Mouse (Mus musculus) testis, adult 2 months (tissue): ENCODE results near the gene Tomm40. TPM values are rescaled to one million over a fixed set of nuclear protein-coding genes. Genes with fewer than 3 reads are reported as not detected.

ENCODE experiments used
- H3K27ac ChIP-seq: fragments of 200-500 bp; 2 replicates; pipeline ENCODE4 v1.5.1; 2012; ENCODE audit warnings: low read depth, low read length; ENCODE audit not compliant: control insufficient read depth, insufficient read depth
- H3K27me3 ChIP-seq: fragments of 200-500 bp; 2 replicates; pipeline ENCODE4 v1.6.1; 2012; ENCODE audit warnings: mild to moderate bottlenecking, low read length, moderate library complexity; ENCODE audit not compliant: control insufficient read depth, insufficient read depth
- H3K36me3 ChIP-seq: fragments of 200-500 bp; 2 replicates; pipeline ENCODE4 v1.6.1; 2012; ENCODE audit warnings: mild to moderate bottlenecking, low read length; ENCODE audit not compliant: control insufficient read depth, insufficient read depth
- H3K4me1 ChIP-seq: fragments of 200-500 bp; 2 replicates; pipeline ENCODE4 v1.6.1; 2012; ENCODE audit warnings: low read length; ENCODE audit not compliant: control insufficient read depth, insufficient read depth
- H3K4me3 ChIP-seq: fragments of 200-500 bp; 2 replicates; pipeline ENCODE4 v1.5.1; 2012; ENCODE audit warnings: low read depth, mild to moderate bottlenecking, low read length, moderate library complexity, mixed read lengths; ENCODE audit not compliant: control insufficient read depth
- CTCF ChIP-seq: fragments of 200-500 bp; IDR thresholded peaks from 2 replicates; pipeline ENCODE4 v1.5.1; 2012; ENCODE audit warnings: low read depth, mild to moderate bottlenecking, inconsistent platforms, low read length, moderate library complexity; ENCODE audit not compliant: control insufficient read depth, insufficient read depth, insufficient replicate concordance
- POLR2A ChIP-seq: fragments of 200-500 bp; IDR thresholded peaks from 2 replicates; pipeline ENCODE4 v1.6.1; 2012; ENCODE audit warnings: low read depth, mild to moderate bottlenecking, inconsistent platforms, low read length, moderate library complexity; ENCODE audit not compliant: control insufficient read depth
- polyA plus RNA-seq: library from polyadenylated mRNA; depleted of rRNA; stranded (reverse); fragments of >200 nt; gene quantifications from 2 replicates; pipeline ENCODE4 v1.2.3, GENCODE M21; 2012

Tomm40 gene
- polyA plus RNA-seq, 1 experiment: 38.3 TPM

- no peaks in the 10 kb centered on the region for H3K27me3 ChIP-seq
- no peak overlapping the region for H3K27ac ChIP-seq
- peaks cover 9% of the 10 kb centered on the region for H3K4me1 ChIP-seq
- no peak for TF ChIP-seq POLR2A
- TF ChIP-seq CTCF: no peak
- H3K36me3 ChIP-seq: no peaks in the 10 kb centered on the region
- H3K4me3 ChIP-seq: no peak overlapping the region
Measured at GRCm38 (mm10) chr7:19734178-19734666, 19.0 kb upstream of the Tomm40 start.

DNA sequence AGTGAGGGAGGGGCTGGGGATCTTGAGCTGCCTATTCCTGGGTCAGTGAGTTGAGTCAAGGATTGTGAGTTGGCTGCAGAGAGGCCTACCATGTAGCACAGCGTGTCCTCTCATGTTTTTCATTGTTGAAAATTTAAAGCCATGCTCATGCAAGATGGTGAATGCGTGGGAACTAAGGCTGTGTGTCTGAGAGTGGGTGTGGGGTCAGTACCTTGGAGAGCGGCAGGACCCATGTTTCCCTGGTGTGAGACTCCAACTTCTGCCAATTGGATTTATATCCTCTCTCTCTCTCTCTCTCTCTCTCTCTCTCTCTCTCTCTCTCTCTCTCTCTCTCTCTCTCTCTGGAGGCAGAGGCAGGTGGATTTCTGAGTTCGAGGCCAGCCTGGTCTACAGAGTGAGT is 11.3 kb upstream of the Tomm40 start:
- Histone ChIP-seq H3K4me1 (no peaks in the 10 kb centered on the region), H3K4me3 (no peak overlapping the region)
- TF ChIP-seq CTCF: no peak

GRCm38 (mm10) chr7:19724167-19724566 is 8.9 kb upstream of the Tomm40 start:
- Histone ChIP-seq H3K36me3 (no peaks in the 10 kb centered on the region), H3K4me3 (no peak overlapping the region), H3K4me1 (no peaks in the 10 kb centered on the region), H3K27me3 (no peaks in the 10 kb centered on the region), H3K27ac (no peak overlapping the region)
- TF ChIP-seq POLR2A: no peak
- TF ChIP-seq CTCF: no peak

More for the DNA sequence above, 11.3 kb upstream of the Tomm40 start:
- no peaks in the 10 kb centered on the region for H3K36me3 ChIP-seq
- no peak overlapping the region for H3K27ac ChIP-seq
- no peaks in the 10 kb centered on the region for H3K27me3 ChIP-seq

- no peak for TF ChIP-seq POLR2A
- no peak for TF ChIP-seq CTCF
- H3K4me3 ChIP-seq: no peak overlapping the region
- no peaks in the 10 kb centered on the region for H3K27me3 ChIP-seq
- H3K36me3 ChIP-seq: no peaks in the 10 kb centered on the region
- no peak overlapping the region for H3K27ac ChIP-seq
- H3K4me1 ChIP-seq: no peaks in the 10 kb centered on the region
Measured at GRCm38 (mm10) chr7:19722754-19723195, 7.5 kb upstream of the Tomm40 start.

GRCm38 (mm10) chr7:19719200-19719599 is 4.0 kb upstream of the Tomm40 start:
- no peaks in the 10 kb centered on the region for H3K27me3 ChIP-seq
- H3K4me3 ChIP-seq: no peak overlapping the region
- H3K36me3 ChIP-seq: no peaks in the 10 kb centered on the region
- H3K27ac ChIP-seq: no peak overlapping the region
- no peak for TF ChIP-seq CTCF
- no peak for TF ChIP-seq POLR2A
- no peaks in the 10 kb centered on the region; the same call in 1 of the 2 replicates for H3K4me1 ChIP-seq

- Histone ChIP-seq H3K27me3 (no peaks in the 10 kb centered on the region), H3K4me3 (no peak overlapping the region), H3K27ac (no peak overlapping the region), H3K4me1 (no peaks in the 10 kb centered on the region; the same call in none of the 2 replicates), H3K36me3 (no peaks in the 10 kb centered on the region)
- TF ChIP-seq CTCF: no peak
Measured at GRCm38 (mm10) chr7:19718297-19718952, 3.2 kb upstream of the Tomm40 start.

- H3K27me3 ChIP-seq: no peaks in the 10 kb centered on the region
- H3K36me3 ChIP-seq: no peaks in the 10 kb centered on the region; the same call in 1 of the 2 replicates
- H3K4me1 ChIP-seq: no peaks in the 10 kb centered on the region; the same call in none of the 2 replicates
- no peak overlapping the region for H3K4me3 ChIP-seq
- TF ChIP-seq POLR2A (no peak), CTCF (no peak)
- no peak overlapping the region for H3K27ac ChIP-seq
Measured at GRCm38 (mm10) chr7:19717346-19717745, 2.1 kb upstream of the Tomm40 start.

DNA sequence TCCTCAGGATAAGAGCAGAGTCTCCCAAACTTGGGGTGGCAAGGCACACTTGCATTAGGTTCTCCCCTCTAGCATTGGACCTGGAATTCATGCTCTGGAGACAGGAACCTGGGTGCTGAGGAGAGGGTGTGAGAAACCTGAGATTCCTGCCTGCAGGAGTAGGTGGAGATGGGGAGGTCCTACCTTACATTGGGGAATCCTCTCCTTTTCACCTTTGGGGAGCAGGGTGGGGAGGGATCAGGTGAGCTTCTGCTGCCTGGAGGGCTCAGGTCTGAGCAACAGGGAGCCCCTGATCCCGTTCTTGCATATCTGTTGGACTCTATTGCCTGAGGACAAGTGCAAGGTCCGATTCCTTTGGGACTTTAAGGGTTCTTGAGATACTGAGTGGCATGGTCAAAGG is 1.6 kb upstream of the Tomm40 start:
- no peaks in the 10 kb centered on the region; the same call in 1 of the 2 replicates for H3K36me3 ChIP-seq
- no peak overlapping the region for H3K4me3 ChIP-seq

More for the DNA sequence above, 1.6 kb upstream of the Tomm40 start:
- H3K27ac ChIP-seq: no peak overlapping the region
- no peak for TF ChIP-seq CTCF
- no peak for TF ChIP-seq POLR2A
- H3K4me1 ChIP-seq: no peaks in the 10 kb centered on the region; the same call in none of the 2 replicates
- no peaks in the 10 kb centered on the region for H3K27me3 ChIP-seq
